Mouse (Mus musculus): Measurements from ENCODE around the gene Myrf. TPM values are rescaled to one million over a fixed set of nuclear protein-coding genes. Genes with fewer than 3 reads are reported as not detected.

Gene Myrf
- total and polyA plus RNA-seq, 2 experiments from 2014 or later: 2.0 to 5.9 TPM

DNA sequence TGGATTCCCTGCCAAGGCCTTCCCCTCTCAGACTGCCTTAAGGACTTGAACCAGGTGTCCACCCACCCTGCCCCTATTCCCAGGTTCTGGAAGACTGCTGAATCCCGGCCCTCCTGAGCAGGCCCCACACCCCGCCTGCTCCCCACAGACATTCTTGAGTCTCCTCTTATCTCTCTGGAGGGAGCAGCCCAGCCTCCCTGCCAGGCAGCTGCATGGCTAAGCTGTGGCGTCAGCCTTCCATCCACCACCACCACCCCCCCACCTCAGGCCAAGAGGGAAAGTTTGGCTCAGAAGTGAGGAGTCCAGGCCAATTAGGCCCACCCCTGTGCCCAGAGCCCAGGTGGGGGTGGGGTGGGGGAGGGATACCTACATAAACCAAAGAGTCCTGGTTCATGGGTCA is 2.1 kb downstream of the Myrf start:
- Histone ChIP-seq H3K4me1 (ENCODE audit: insufficient read depth, low read length) (0 out of 2 replicates have a peak, but pooled peaks cover 5% of the 10 kb centered on the region), H3K27ac (no peak overlapping the region), H3K9me3 (ENCODE audit: low read length) (no peaks in the 10 kb centered on the region), H3K27me3 (ENCODE audit: insufficient read depth, low read length) (no peaks in the 10 kb centered on the region), H3K4me2 (ENCODE audit: low read depth, low read length) (no peak overlapping the region), H3K4me3 (ENCODE audit: low read length) (no peak overlapping the region), H3K9ac (replicated peaks; ENCODE audit: low read length) (no peak overlapping the region), H3K36me3 (ENCODE audit: insufficient read depth, low read length) (no peaks in the 10 kb centered on the region)
- DNase-seq (ENCODE audit: low spot score) (no peak), ATAC-seq (no peak)
- WGBS: 59% methylated on average over 3 of the region's 3 CpGs
- no peak for TF ChIP-seq CTCF (IDR thresholded peaks at IDR 0.05; ENCODE audit: low read depth)

DNA sequence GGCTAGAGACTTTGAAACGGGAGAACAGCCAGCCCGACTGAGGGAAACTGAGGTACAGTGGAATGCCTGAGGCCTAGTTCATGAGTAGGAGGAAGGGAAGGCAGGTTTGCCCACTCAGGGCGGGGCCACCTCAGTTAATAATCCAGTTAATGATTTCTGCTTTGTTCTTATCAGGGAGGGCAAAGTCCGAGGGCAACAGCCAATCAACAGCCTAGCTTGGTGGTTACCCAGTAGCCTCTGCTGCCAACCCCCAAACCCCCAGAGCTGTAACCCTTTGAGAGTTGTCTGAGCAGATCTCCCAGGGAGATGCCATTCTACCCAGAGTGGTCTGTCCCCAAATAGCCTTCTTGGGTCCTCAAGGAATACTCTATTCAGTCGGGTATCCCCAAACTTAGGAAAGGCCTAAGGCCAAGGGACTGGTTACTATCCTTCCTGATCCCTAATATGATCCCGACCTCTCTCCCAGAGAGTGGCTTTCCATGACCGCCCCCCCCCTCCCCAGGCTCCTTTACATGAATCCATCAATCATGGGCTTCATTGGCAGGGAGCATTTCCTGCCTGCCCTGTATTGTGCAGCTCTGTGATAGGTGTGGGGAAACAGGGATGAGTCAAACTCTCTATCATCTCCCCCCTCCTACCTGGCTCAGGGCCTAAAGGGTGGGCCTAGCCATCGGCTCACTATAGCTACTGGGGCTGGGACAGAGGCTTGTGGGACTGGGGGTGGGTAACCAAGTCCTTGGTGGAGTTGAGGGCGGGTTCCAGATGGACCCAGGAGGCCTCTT is 4.6 kb downstream of the Myrf start:
- no peaks in the 10 kb centered on the region for H3K27me3 ChIP-seq (ENCODE audit: insufficient read depth, low read length)
- H3K36me3 ChIP-seq (ENCODE audit: insufficient read depth, low read length): no peaks in the 10 kb centered on the region
- TF ChIP-seq CTCF (IDR thresholded peaks at IDR 0.05; ENCODE audit: low read depth): no peak
- H3K4me2 ChIP-seq (ENCODE audit: low read depth, low read length): no peak overlapping the region
- ATAC-seq: no peak
- DNase-seq (ENCODE audit: low spot score): no peak
- no peak overlapping the region for H3K27ac ChIP-seq
- 0 out of 2 replicates have a peak, but pooled peaks cover 5% of the 10 kb centered on the region for H3K4me1 ChIP-seq (ENCODE audit: insufficient read depth, low read length)
- WGBS: 86% methylated on average over 9 of the region's 9 CpGs
- H3K9me3 ChIP-seq (ENCODE audit: low read length): no peaks in the 10 kb centered on the region
- no peak overlapping the region for H3K9ac ChIP-seq (replicated peaks; ENCODE audit: low read length)
- no peak overlapping the region for H3K4me3 ChIP-seq (ENCODE audit: low read length)

DNA sequence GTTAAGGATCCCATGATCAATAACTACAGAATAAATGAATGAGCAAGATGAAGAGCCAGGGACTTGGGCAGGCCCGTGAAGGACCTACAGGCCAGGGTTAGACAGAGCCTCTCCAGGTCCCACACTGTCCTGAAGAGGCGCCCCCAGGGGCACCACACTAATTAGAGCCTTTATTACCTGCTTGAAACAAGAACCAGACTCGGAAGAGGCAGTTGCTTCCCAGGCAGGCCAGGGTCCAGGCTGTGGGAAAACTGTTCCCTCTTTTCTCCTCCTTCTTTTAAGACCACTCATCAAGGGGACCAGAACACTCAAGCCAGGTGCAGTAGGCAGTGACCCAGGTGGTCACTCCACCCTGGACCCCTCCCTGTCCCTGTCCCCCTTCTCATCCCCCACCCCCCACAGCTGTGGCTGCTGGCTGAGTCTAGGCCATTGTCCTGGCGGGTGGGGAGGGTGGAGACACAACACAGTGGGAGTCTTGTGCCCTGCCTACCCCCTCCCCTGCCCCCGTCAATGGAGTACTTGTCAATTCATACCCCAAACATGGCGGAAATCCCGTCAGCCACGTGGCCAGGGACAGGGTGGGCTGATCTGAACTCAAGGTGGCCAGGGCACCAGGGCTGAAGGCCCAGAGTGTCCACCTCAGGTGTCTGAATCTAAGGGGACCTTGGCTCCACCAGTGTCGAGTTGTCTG is 8.1 kb downstream of the Myrf start:
- DNase-seq (ENCODE audit: low spot score): no peak
- no peak for TF ChIP-seq CTCF (IDR thresholded peaks at IDR 0.05; ENCODE audit: low read depth)

DNA sequence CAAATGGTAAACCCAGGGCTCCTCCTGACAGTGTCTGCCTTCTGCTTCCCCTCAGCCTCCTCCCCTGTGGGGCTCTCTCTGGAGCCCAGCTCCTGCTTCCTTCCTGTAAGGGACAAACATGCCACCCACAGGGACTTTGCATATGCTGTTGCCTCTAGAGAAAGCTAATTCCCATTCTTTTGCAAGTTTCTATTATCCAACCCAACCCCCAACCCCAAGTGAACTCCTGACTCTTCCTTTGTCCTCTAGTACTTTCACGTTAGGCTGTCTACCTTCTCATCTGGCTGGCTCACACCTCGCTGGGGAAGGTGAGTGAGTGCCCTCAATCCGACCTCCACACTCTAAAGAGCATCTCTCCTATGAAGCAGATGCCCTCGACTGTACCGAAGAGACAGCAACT is 8.7 kb downstream of the Myrf start:
- DNase-seq (ENCODE audit: low spot score) (no peak), ATAC-seq (no peak)
- no peak overlapping the region for H3K27ac ChIP-seq
- H3K4me2 ChIP-seq (ENCODE audit: low read depth, low read length): no peak overlapping the region
- no peaks in the 10 kb centered on the region for H3K9me3 ChIP-seq (ENCODE audit: low read length)
- H3K36me3 ChIP-seq (ENCODE audit: insufficient read depth, low read length): no peaks in the 10 kb centered on the region
- H3K9ac ChIP-seq (replicated peaks; ENCODE audit: low read length): no peak overlapping the region
- TF ChIP-seq CTCF (IDR thresholded peaks at IDR 0.05; ENCODE audit: low read depth): no peak
- no peak overlapping the region for H3K4me3 ChIP-seq (ENCODE audit: low read length)
- H3K4me1 ChIP-seq (ENCODE audit: insufficient read depth, low read length): no peaks in the 10 kb centered on the region
- H3K27me3 ChIP-seq (ENCODE audit: insufficient read depth, low read length): no peaks in the 10 kb centered on the region
- WGBS: 17% methylated on average over 5 of the region's 5 CpGs

More for the DNA sequence above, 8.1 kb downstream of the Myrf start:
- Histone ChIP-seq H3K9ac (replicated peaks; ENCODE audit: low read length) (no peak overlapping the region), H3K4me2 (ENCODE audit: low read depth, low read length) (no peak overlapping the region), H3K27ac (no peak overlapping the region), H3K9me3 (ENCODE audit: low read length) (no peaks in the 10 kb centered on the region), H3K4me3 (ENCODE audit: low read length) (no peak overlapping the region), H3K4me1 (ENCODE audit: insufficient read depth, low read length) (no peaks in the 10 kb centered on the region), H3K36me3 (ENCODE audit: insufficient read depth, low read length) (no peaks in the 10 kb centered on the region), H3K27me3 (ENCODE audit: insufficient read depth, low read length) (no peaks in the 10 kb centered on the region)
- 0 out of 2 replicates have a peak, but pooled peaks have one; percentile 21 for ATAC-seq
- WGBS: 40% methylated on average over 9 of the region's 9 CpGs

DNA sequence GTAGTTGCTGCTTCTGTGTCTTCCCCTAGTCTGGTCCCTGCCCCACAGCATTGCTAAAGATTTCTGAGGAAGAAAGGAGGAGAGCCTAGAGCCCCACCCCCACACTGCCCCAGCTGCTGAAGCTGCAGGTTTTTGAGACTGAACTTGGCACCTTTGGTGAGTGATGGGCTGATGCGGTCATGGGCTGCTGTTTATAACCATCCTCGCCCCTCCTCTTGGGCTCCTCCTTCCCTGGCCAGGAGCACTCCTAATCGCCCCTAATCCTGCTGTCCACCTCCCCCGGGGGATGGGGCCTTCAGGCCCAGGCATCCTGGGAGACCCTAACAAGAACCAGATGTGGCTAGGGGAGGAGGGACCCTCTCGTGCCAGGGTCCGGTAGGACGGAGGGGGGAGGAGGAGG is 9.5 kb downstream of the Myrf start:
- Histone ChIP-seq H3K27ac (no peak overlapping the region), H3K27me3 (ENCODE audit: insufficient read depth, low read length) (no peaks in the 10 kb centered on the region), H3K9ac (replicated peaks; ENCODE audit: low read length) (no peak overlapping the region), H3K9me3 (ENCODE audit: low read length) (no peaks in the 10 kb centered on the region), H3K4me3 (ENCODE audit: low read length) (no peak overlapping the region), H3K4me2 (ENCODE audit: low read depth, low read length) (no peak overlapping the region), H3K36me3 (ENCODE audit: insufficient read depth, low read length) (no peaks in the 10 kb centered on the region), H3K4me1 (ENCODE audit: insufficient read depth, low read length) (no peaks in the 10 kb centered on the region)
- TF ChIP-seq CTCF (IDR thresholded peaks at IDR 0.05; ENCODE audit: low read depth): no peak
- DNase-seq (ENCODE audit: low spot score) (no peak), ATAC-seq (no peak)
- WGBS: 15% methylated on average over 7 of the region's 7 CpGs

DNA sequence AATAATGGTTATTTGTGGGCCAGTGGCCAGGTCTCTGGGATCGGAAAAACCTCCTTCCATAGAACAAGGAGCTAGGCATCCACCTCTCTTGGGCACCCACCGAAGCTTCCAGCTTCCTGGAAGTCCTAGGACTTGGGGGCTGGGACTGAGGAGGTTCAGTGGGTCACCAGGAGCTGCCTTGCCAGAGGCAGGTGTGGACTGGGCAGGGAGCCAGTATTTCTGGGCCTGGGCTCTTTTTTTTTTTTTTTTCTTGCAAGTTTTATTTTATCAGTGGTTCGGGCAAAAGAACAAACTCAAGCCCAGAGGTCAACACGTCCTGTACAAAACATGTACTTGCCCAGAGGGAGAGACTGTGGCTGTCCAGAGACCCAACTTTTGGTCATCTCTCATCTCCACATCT is 14.8 kb downstream of the Myrf start:
- no peak for DNase-seq (ENCODE audit: low spot score)
- no peak for ATAC-seq
- 80% methylated on average over 4 of the region's 4 CpGs for WGBS
- H3K27me3 ChIP-seq (ENCODE audit: insufficient read depth, low read length): no peaks in the 10 kb centered on the region
- no peaks in the 10 kb centered on the region for H3K4me1 ChIP-seq (ENCODE audit: insufficient read depth, low read length)
- no peak overlapping the region for H3K4me2 ChIP-seq (ENCODE audit: low read depth, low read length)
- H3K27ac ChIP-seq: no peak overlapping the region
- no peak overlapping the region for H3K4me3 ChIP-seq (ENCODE audit: low read length)
- no peaks in the 10 kb centered on the region for H3K36me3 ChIP-seq (ENCODE audit: insufficient read depth, low read length)
- no peak overlapping the region for H3K9ac ChIP-seq (replicated peaks; ENCODE audit: low read length)
- TF ChIP-seq CTCF (IDR thresholded peaks at IDR 0.05; ENCODE audit: low read depth): no peak
- H3K9me3 ChIP-seq (ENCODE audit: low read length): no peaks in the 10 kb centered on the region
